Mouse (Mus musculus) stomach, embryonic 15.5 days (tissue): ENCODE data around the gene Hoxd9. TPM values are rescaled to one million over a fixed set of nuclear protein-coding genes. Genes with fewer than 3 reads are reported as not detected.

Experiments
- ATAC-seq: fragments of 200-750 bp; cut with Nextera tagmentation; 2 replicates; pipeline ENCODE4 v1.8.0; 2017; ENCODE audit warnings: low read depth, moderate number of reproducible peaks, moderate TSS enrichment; ENCODE audit not compliant: insufficient read depth, low FRiP score
- H3K27ac ChIP-seq: fragments of 300-500 bp; sonication (generic); 2 replicates; pipeline ENCODE4 v1.5.1; 2015; ENCODE audit warnings: mild to moderate bottlenecking, inconsistent platforms
- H3K27me3 ChIP-seq: fragments of 300-500 bp; sonication (generic); replicated peaks from 2 replicates; pipeline ENCODE4 v1.6.1; 2015; ENCODE audit warnings: inconsistent platforms
- H3K36me3 ChIP-seq: fragments of 300-500 bp; sonication (generic); 2 replicates; pipeline ENCODE4 v1.6.1; 2015; ENCODE audit warnings: inconsistent platforms
- H3K4me1 ChIP-seq: fragments of 300-500 bp; sonication (generic); 2 replicates; pipeline ENCODE4 v1.6.1; 2015; ENCODE audit warnings: inconsistent platforms
- H3K4me2 ChIP-seq: fragments of 300-500 bp; sonication (generic); 2 replicates; pipeline ENCODE4 v1.6.1; 2015; ENCODE audit warnings: mild to moderate bottlenecking, inconsistent platforms
- H3K4me3 ChIP-seq: fragments of 300-500 bp; sonication (generic); replicated peaks from 2 replicates; pipeline ENCODE4 v1.5.1; 2015; ENCODE audit warnings: inconsistent platforms
- H3K9ac ChIP-seq: fragments of 300-500 bp; sonication (generic); 2 replicates; pipeline ENCODE4 v1.6.1; 2015; ENCODE audit warnings: inconsistent platforms
- H3K9me3 ChIP-seq: fragments of 300-500 bp; sonication (generic); 2 replicates; pipeline ENCODE4 v1.6.1; 2016; ENCODE audit warnings: inconsistent platforms
- WGBS: fragments of 180-500 bp; shearing (Covaris S2); methylation state at CpG from one replicate; pipeline ENCODE4 v1.1.7; 2015; 5-methylcytosine and 5-hydroxymethylcytosine counted together
- polyA plus RNA-seq: library from polyadenylated mRNA; unstranded; fragments of >200 nt; fragmentation: Nextera tagmentation; extraction: Ambion mirVana; gene quantifications from 2 replicates; pipeline ENCODE4 v1.2.1, GENCODE M21; 2015

The Hoxd9 gene
- polyA plus RNA-seq, 1 experiment from 2014 or later = 1.3 TPM

- H3K9ac ChIP-seq = no peak overlapping the region
- peaks cover 89% of the 10 kb centered on the region for H3K27me3 ChIP-seq
- no peaks in the 10 kb centered on the region for H3K36me3 ChIP-seq
- no peaks in the 10 kb centered on the region for H3K9me3 ChIP-seq
- no peak overlapping the region for H3K4me3 ChIP-seq
- H3K4me1 ChIP-seq = peaks cover 9% of the 10 kb centered on the region
- 5% methylated on average over 14 of the region's 14 CpGs for WGBS
- H3K27ac ChIP-seq = no peak overlapping the region
- H3K4me2 ChIP-seq = peak overlapping the region; percentile 29
- ATAC-seq = no peak
Measured at GRCm38 (mm10) chr2:74714881-74715280, 17.4 kb downstream of the Hoxd9 start.

- ATAC-seq = peak; percentile 66
- Histone ChIP-seq H3K36me3 (no peaks in the 10 kb centered on the region), H3K4me2 (peak overlapping the region; percentile 53), H3K27ac (no peak overlapping the region), H3K4me3 (peak overlapping the region; percentile 23; the same call in 1 of the 2 replicates), H3K9ac (no peak overlapping the region), H3K9me3 (no peaks in the 10 kb centered on the region), H3K27me3 (peaks cover 89% of the 10 kb centered on the region), H3K4me1 (peaks cover 9% of the 10 kb centered on the region)
- 3% methylated on average over 26 of the region's 26 CpGs for WGBS
Measured at GRCm38 (mm10) chr2:74715504-74716241, 18.1 kb downstream of the Hoxd9 start.

GRCm38 (mm10) chr2:74720384-74720783, 22.9 kb downstream of the Hoxd9 start:
- no peak overlapping the region for H3K4me3 ChIP-seq
- peaks cover 93% of the 10 kb centered on the region for H3K27me3 ChIP-seq
- peaks cover 2% of the 10 kb centered on the region; the same call in 1 of the 2 replicates for H3K4me1 ChIP-seq
- no peak overlapping the region for H3K9ac ChIP-seq
- no peak overlapping the region for H3K4me2 ChIP-seq
- WGBS = 22% methylated on average over 2 of the region's 2 CpGs
- H3K36me3 ChIP-seq = no peaks in the 10 kb centered on the region
- ATAC-seq = no peak
- H3K9me3 ChIP-seq = no peaks in the 10 kb centered on the region
- no peak overlapping the region for H3K27ac ChIP-seq

- Histone ChIP-seq H3K27me3 (peaks cover 93% of the 10 kb centered on the region), H3K4me1 (no peaks in the 10 kb centered on the region), H3K36me3 (no peaks in the 10 kb centered on the region), H3K27ac (no peak overlapping the region), H3K4me2 (no peak overlapping the region), H3K9me3 (no peaks in the 10 kb centered on the region), H3K4me3 (no peak overlapping the region), H3K9ac (no peak overlapping the region)
- WGBS = 36% methylated on average over 5 of the region's 5 CpGs
- no peak for ATAC-seq
Measured at GRCm38 (mm10) chr2:74720955-74721491, 23.5 kb downstream of the Hoxd9 start.

- no peaks in the 10 kb centered on the region for H3K4me1 ChIP-seq
- H3K27me3 ChIP-seq = peaks cover 93% of the 10 kb centered on the region
- H3K9ac ChIP-seq = no peak overlapping the region
- no peaks in the 10 kb centered on the region for H3K36me3 ChIP-seq
- WGBS = 15% methylated on average over 6 of the region's 6 CpGs
- ATAC-seq = no peak
- H3K4me3 ChIP-seq = no peak overlapping the region
- no peak overlapping the region for H3K27ac ChIP-seq
- H3K9me3 ChIP-seq = no peaks in the 10 kb centered on the region
- no peak overlapping the region for H3K4me2 ChIP-seq
Measured at GRCm38 (mm10) chr2:74721882-74722281, 24.4 kb downstream of the Hoxd9 start.

- Histone ChIP-seq H3K36me3 (no peaks in the 10 kb centered on the region), H3K9ac (no peak overlapping the region), H3K4me2 (no peak overlapping the region), H3K27ac (no peak overlapping the region), H3K4me3 (no peak overlapping the region), H3K27me3 (peaks cover 94% of the 10 kb centered on the region), H3K9me3 (no peaks in the 10 kb centered on the region), H3K4me1 (peaks cover 5% of the 10 kb centered on the region)
- no peak for ATAC-seq
- 29% methylated on average over 8 of the region's 8 CpGs for whole genome bisulfite sequencing
Measured at GRCm38 (mm10) chr2:74722949-74723348, 25.4 kb downstream of the Hoxd9 start.

GRCm38 (mm10) chr2:74724244-74725015, 26.9 kb downstream of the Hoxd9 start:
- 44% methylated on average over 7 of the region's 7 CpGs for WGBS
- H3K27me3 ChIP-seq = peaks cover 97% of the 10 kb centered on the region
- no peak overlapping the region for H3K9ac ChIP-seq
- no peak overlapping the region for H3K27ac ChIP-seq
- no peak overlapping the region for H3K4me2 ChIP-seq
- no peaks in the 10 kb centered on the region for H3K9me3 ChIP-seq
- H3K36me3 ChIP-seq = no peaks in the 10 kb centered on the region
- peaks cover 5% of the 10 kb centered on the region for H3K4me1 ChIP-seq
- H3K4me3 ChIP-seq = no peak overlapping the region
- no peak for ATAC-seq

- Histone ChIP-seq H3K27me3 (peaks cover 93% of the 10 kb centered on the region), H3K36me3 (no peaks in the 10 kb centered on the region), H3K27ac (no peak overlapping the region), H3K4me1 (peaks cover 5% of the 10 kb centered on the region), H3K9ac (no peak overlapping the region), H3K4me2 (no peak overlapping the region), H3K4me3 (no peak overlapping the region), H3K9me3 (no peaks in the 10 kb centered on the region)
- ATAC-seq = no peak
- 24% methylated on average over 17 of the region's 17 CpGs for WGBS
Measured at GRCm38 (mm10) chr2:74725171-74725570, 27.6 kb downstream of the Hoxd9 start.

GRCm38 (mm10) chr2:74726551-74726950, 29.0 kb downstream of the Hoxd9 start, which contains the start of gene Gm28230:
Gene Gm28230 (plus strand): TSS chr2:74726728.
- 33% methylated on average over 5 of the region's 5 CpGs for WGBS

GRCm38 (mm10) chr2:74726973-74727639, 29.6 kb downstream of the Hoxd9 start:
- Histone ChIP-seq H3K4me2 (peak overlapping the region; percentile 43), H3K27ac (no peak overlapping the region), H3K9ac (no peak overlapping the region), H3K36me3 (no peaks in the 10 kb centered on the region), H3K27me3 (peaks cover 92% of the 10 kb centered on the region), H3K4me3 (peak overlapping the region; percentile 25), H3K4me1 (peaks cover 5% of the 10 kb centered on the region), H3K9me3 (no peaks in the 10 kb centered on the region)
- 9% methylated on average over 43 of the region's 43 CpGs for WGBS
- ATAC-seq = no peak

More at GRCm38 (mm10) chr2:74726551-74726950, 29.0 kb downstream of the Hoxd9 start, which contains the start of gene Gm28230:
- Histone ChIP-seq H3K4me3 (peak within 1 kb of the TSS; percentile 25), H3K27me3 (peaks cover 92% of the 10 kb centered on the region), H3K27ac (no peak within 1 kb of the TSS), H3K4me2 (peak within 1 kb of the TSS; percentile 43), H3K9me3 (no peaks in the 10 kb centered on the region), H3K4me1 (peaks cover 5% of the 10 kb centered on the region), H3K9ac (no peak within 1 kb of the TSS), H3K36me3 (no peaks in the 10 kb centered on the region)
- ATAC-seq = no peak

- peaks cover 92% of the 10 kb centered on the region for H3K27me3 ChIP-seq
- no peak overlapping the region for H3K27ac ChIP-seq
- H3K9ac ChIP-seq = no peak overlapping the region
- H3K9me3 ChIP-seq = no peaks in the 10 kb centered on the region
- peaks cover 5% of the 10 kb centered on the region for H3K4me1 ChIP-seq
- 15% methylated on average over 24 of the region's 25 CpGs for WGBS
- 0 out of 2 replicates have a peak, but pooled peaks have one; percentile 27 for ATAC-seq
- no peaks in the 10 kb centered on the region for H3K36me3 ChIP-seq
- peak overlapping the region; percentile 25 for H3K4me3 ChIP-seq
- peak overlapping the region; percentile 43 for H3K4me2 ChIP-seq
Measured at GRCm38 (mm10) chr2:74727640-74728302, 30.2 kb downstream of the Hoxd9 start.
